Mouse (Mus musculus) monocyte, adult 2 months (primary cell): Measurements from ENCODE around the gene Cdk5rap2.

Source experiments
- DNase-seq, 2 experiments: peaks; one replicate each; pipeline ENCODE4 v3.0.0; 2022; ENCODE audit warnings: low spot score in 2 of 2, low read depth in 1 of 2

Gene Cdk5rap2

GRCm38 (mm10) chr4:70409994-70410721 lies at the start of gene Cdk5rap2:
Gene Cdk5rap2, minus strand, starts transcription at chr4:70410443.
- DNase-seq, result peak; percentile 91 to 92

GRCm38 (mm10) chr4:70452161-70452560 lies 41.9 kb upstream of the Cdk5rap2 start:
- no peak for DNase-seq

GRCm38 (mm10) chr4:70451750-70452149 lies 41.5 kb upstream of the Cdk5rap2 start:
- DNase-seq, result no peak

- no peak for DNase-seq
Measured at GRCm38 (mm10) chr4:70449668-70450067, 39.4 kb upstream of the Cdk5rap2 start.

- no peak for DNase-seq
Measured at GRCm38 (mm10) chr4:70446774-70447173, 36.5 kb upstream of the Cdk5rap2 start.

GRCm38 (mm10) chr4:70420202-70420601 lies 10.0 kb upstream of the Cdk5rap2 start:
- no peak for DNase-seq

DNA sequence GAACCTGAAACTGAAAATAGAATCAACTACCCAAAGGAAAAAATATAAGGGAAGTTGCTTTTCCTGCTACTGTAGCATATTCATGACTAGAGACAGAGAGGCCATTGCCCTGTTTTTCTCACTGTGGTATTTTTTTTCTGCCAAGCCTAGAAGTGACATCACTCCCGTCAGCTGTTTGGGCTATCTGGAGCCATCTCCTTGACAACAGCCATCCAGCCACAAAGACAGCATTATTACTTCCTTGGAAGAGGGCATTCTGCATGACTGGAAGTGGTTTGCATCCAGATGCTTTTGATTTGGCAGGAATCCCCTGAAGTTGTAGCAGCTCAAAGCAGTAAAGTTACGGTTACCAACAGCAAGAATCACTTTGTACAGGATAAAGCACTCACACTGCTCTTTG lies 1.9 kb upstream of the Cdk5rap2 start:
- DNase-seq, result no peak

GRCm38 (mm10) chr4:70409456-70409855 lies 787 bp downstream of the Cdk5rap2 start:
- DNase-seq, result no peak

DNA sequence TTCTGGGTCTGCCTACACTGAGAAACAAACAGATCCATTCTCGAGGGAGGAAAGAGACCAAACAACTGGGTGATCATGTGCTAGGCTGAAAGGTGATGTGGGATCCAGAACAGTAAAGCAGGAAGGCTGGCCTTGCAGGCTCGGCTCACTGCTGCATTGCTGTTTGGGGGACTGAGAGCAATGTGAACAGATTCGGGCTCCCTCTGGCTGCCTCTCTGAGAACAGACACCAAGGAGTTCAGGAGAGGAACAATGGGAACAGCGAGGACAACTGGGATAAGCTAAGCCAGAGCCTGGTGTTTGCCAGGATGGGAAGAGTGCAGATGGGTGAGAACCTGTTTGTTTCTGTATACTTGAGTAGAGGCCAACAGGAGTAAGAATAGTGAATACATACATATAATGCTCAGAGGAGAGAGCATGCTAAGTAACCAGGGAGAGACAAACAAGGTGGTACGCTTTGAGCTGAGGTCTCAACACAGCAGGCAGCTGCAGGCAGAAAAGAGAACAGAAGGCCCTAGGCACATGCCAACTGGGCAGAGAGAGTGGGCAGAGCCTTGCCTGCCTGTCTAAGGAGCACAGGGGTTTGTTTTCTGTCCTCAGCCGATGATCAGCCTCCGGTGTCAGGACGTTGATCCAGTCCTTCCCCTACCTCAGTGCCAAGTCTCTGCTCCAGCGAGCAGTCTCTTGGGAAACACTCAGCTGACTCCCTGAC lies 8.0 kb downstream of the Cdk5rap2 start:
- no peak for DNase-seq

GRCm38 (mm10) chr4:70399476-70399875 lies 10.8 kb downstream of the Cdk5rap2 start:
- DNase-seq, result no peak

- no peak for DNase-seq
Measured at GRCm38 (mm10) chr4:70399074-70399473, 11.2 kb downstream of the Cdk5rap2 start.

DNA sequence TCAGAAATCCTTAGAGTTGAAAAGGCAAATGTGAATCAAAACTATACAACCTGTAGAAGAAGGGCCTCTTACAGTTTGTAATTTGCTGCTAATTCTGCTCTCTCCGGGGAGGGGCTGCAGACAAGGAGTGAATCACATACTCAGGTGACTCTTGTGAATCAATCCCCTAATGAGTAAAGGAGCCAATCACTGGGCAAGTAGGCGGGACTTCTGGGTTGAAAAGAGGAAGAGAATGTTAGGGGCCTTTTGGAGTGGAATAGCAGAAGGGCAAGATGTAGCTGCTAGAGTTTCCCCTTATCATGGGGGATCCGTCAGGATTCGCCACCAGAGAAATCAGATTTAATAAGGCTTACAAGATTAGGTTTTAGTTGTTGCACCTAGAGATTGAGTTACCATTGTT lies 12.2 kb downstream of the Cdk5rap2 start:
- DNase-seq, result no peak

- DNase-seq, result no peak
Measured at GRCm38 (mm10) chr4:70396701-70397100, 13.5 kb downstream of the Cdk5rap2 start.

DNA sequence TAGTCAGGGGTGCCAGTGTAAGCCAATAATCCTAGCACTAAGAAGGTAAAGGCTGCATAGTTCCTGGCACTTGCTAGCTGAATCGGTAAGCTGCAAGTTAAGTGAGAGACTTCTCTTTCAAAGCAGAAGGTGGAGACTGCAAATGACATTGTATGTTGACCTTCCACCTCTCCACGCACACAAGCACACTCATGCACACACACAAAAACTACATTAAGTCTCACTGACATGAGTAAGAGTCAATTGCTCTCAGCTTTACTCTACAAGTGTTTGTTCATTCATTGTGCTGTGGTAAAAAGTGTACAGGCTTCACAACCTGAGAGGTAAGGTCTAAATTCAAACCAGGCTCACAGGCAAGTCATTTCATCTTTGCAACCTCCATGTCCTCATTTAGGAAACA lies 15.5 kb downstream of the Cdk5rap2 start:
- no peak for DNase-seq

- no peak for DNase-seq
Measured at GRCm38 (mm10) chr4:70391760-70392372, 18.4 kb downstream of the Cdk5rap2 start.

DNA sequence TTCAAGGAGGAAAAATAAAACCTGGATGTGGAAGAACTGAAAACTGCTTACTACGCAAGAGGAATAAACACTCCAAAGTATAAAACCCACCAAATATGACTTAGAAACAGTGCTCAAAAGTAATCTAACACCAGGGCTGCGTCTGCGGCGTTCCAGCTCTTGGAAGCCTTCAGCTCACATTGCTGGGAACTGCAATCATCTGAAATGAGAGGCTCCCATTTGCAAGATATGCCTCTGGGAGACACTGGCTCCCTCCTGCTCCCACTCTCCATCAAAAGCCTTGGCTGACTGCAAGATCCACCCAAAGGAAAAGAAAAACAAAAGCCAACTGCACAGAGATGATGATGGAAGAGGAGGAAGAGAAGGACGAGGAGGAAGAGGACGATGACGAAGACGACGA lies 19.2 kb downstream of the Cdk5rap2 start:
- no peak for DNase-seq

- no peak for DNase-seq
Measured at GRCm38 (mm10) chr4:70386206-70386605, 24.0 kb downstream of the Cdk5rap2 start.

- no peak for DNase-seq
Measured at GRCm38 (mm10) chr4:70377359-70377758, 32.9 kb downstream of the Cdk5rap2 start.

DNA sequence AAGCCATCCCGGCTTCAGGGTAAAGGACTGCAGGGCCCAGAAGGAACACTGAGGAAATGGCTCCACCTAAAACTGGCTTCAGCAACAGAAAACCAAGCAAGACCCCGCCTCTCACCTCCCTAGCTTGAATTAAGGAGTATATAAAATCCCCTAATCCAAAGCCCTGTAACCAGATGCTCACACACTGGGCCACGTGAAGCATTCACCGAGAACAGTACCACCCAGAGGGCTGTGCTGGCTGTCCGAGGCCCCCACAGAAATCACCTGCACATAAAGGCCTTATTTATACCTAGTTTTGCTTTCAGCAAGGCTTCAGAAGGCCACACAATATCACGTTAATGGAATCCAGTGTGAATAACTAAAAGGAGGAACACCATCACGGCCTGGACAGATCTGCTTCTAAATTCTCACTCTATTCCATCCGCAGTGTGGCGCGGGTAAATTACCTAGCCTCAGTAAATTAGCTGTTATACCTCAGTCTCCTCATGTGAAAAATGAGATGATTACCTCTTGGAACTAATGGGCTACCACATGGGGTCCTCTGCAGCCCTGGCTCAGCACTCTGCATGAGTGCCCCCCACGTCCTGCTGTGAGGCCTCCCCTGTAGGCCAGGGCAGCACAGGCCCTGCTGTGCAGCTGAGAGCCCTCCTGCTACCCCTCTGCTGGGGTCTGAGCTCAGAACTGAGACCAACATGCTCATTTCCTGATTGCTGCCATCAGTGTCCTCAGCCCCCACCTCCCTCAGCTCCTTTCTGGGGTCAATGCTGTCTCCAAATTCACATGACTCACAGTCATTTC lies 45.0 kb downstream of the Cdk5rap2 start:
- no peak for DNase-seq

DNA sequence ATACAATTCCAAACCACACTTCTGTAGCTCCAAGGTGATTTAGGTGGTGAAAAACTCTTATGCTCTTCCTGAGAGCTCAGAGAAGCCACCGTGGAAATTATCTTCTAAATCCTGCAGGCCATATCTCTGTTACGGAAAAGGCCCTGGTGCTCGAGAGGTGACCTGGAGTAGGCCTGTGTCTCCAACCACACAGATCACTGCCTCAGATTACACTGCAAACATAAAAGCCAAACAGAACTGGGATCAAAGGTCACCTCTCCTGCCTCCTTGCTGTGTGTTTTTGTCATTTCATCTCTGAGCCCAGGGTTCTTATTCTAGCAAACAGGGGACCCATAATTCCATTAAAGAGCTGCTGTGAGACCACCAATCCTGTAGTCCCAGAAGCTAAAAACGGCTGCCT lies 48.9 kb downstream of the Cdk5rap2 start:
- DNase-seq, result no peak

- DNase-seq, result no peak
Measured at GRCm38 (mm10) chr4:70355659-70356350, 54.4 kb downstream of the Cdk5rap2 start.
